Mouse (Mus musculus): ENCODE measurements around the gene Mafg.
A peak's percentile ranks its signal among the peaks of the same experiment; 100 is the strongest.

Gene Mafg

GRCm38 (mm10) chr11:120643601-120643987 lies 10.2 kb upstream of the Mafg start, which contains the start of gene Pycr1:
Gene Pycr1, minus strand, starts transcription at chr11:120643769.
- DNase-seq (ENCODE audit: low spot score): peak; percentile 87

GRCm38 (mm10) chr11:120642939-120643600 lies 9.7 kb upstream of the Mafg start:
- DNase-seq (ENCODE audit: low spot score): no peak

GRCm38 (mm10) chr11:120641869-120642268 lies 8.5 kb upstream of the Mafg start:
- no peak for DNase-seq (ENCODE audit: low spot score)

- no peak for DNase-seq (ENCODE audit: low spot score)
Measured at GRCm38 (mm10) chr11:120641255-120641654, 7.9 kb upstream of the Mafg start.

GRCm38 (mm10) chr11:120634810-120635209 lies 1.4 kb upstream of the Mafg start:
- DNase-seq (ENCODE audit: low spot score): no peak

GRCm38 (mm10) chr11:120632559-120633519 lies 561 bp downstream of the Mafg start:
- no peak for DNase-seq (ENCODE audit: low spot score)

GRCm38 (mm10) chr11:120631726-120632448 lies 1.5 kb downstream of the Mafg start:
- DNase-seq (ENCODE audit: low spot score): no peak

GRCm38 (mm10) chr11:120630881-120631725 lies 2.3 kb downstream of the Mafg start:
- DNase-seq (ENCODE audit: low spot score): no peak

- DNase-seq (ENCODE audit: low spot score): no peak
Measured at GRCm38 (mm10) chr11:120630401-120630871, 3.0 kb downstream of the Mafg start.

GRCm38 (mm10) chr11:120629911-120630310 lies 3.5 kb downstream of the Mafg start:
- no peak for DNase-seq (ENCODE audit: low spot score)

- no peak for DNase-seq (ENCODE audit: low spot score)
Measured at GRCm38 (mm10) chr11:120629341-120629730, 4.1 kb downstream of the Mafg start.

- DNase-seq (ENCODE audit: low spot score): no peak
Measured at GRCm38 (mm10) chr11:120628601-120629340, 4.6 kb downstream of the Mafg start.

GRCm38 (mm10) chr11:120627468-120628300 lies 5.7 kb downstream of the Mafg start:
- DNase-seq (ENCODE audit: low spot score): no peak

GRCm38 (mm10) chr11:120626785-120627467 lies 6.5 kb downstream of the Mafg start:
- no peak for DNase-seq (ENCODE audit: low spot score)

- DNase-seq (ENCODE audit: low spot score): no peak
Measured at GRCm38 (mm10) chr11:120625152-120625775, 8.1 kb downstream of the Mafg start, which contains the start of gene Sirt7. Gene Sirt7, minus strand, starts transcription at chr11:120625240.

GRCm38 (mm10) chr11:120624680-120625111 lies 8.7 kb downstream of the Mafg start:
- peak; percentile 75 for DNase-seq (ENCODE audit: low spot score)

GRCm38 (mm10) chr11:120623961-120624679 lies 9.3 kb downstream of the Mafg start:
- no peak for DNase-seq (ENCODE audit: low spot score)

GRCm38 (mm10) chr11:120622805-120623204 lies 10.6 kb downstream of the Mafg start:
- no peak for DNase-seq (ENCODE audit: low spot score)

Measured in left cerebral cortex, adult 11 months (tissue).